Mouse (Mus musculus): Measurements from ENCODE around the gene Urb1.

- TF ChIP-seq CTCF (IDR thresholded peaks at IDR 0.05; ENCODE audit: extremely low read depth, insufficient read depth, low read length) (no peak), POLR2A (IDR thresholded peaks at IDR 0.05; ENCODE audit: extremely low read depth, insufficient read depth, low read length) (no peak)
These were observed 15.5 kb downstream of the Urb1 start for GRCm38 (mm10) chr16:90794708-90795107.

Data from cortical plate, adult 2 months (tissue).